Mouse (Mus musculus) retina, adult 2 months (tissue): Measurements from ENCODE around the gene Kif9.

Experiments used
- DNase-seq: peaks from one replicate; pipeline ENCODE4 v3.0.0-alpha.2; 2012; ENCODE audit warnings: low read depth, low spot score

Kif9 gene

GRCm38 (mm10) chr9:110525737-110526136 is 49.0 kb downstream of the Kif9 start:
- DNase-seq: no peak

GRCm38 (mm10) chr9:110529002-110529737 is 52.4 kb downstream of the Kif9 start:
- no peak for DNase-seq

- DNase-seq: no peak
Measured at GRCm38 (mm10) chr9:110530650-110531049, 53.9 kb downstream of the Kif9 start.

GRCm38 (mm10) chr9:110531151-110531791 is 54.5 kb downstream of the Kif9 start:
- no peak for DNase-seq

- peak; percentile 76 for DNase-seq
Measured at GRCm38 (mm10) chr9:110531914-110532489, 55.2 kb downstream of the Kif9 start.

GRCm38 (mm10) chr9:110532538-110533291 is 56.0 kb downstream of the Kif9 start, which contains the start of gene Setd2:
TSS of gene Setd2 (plus strand) at chr9:110532597.
- DNase-seq: peak; percentile 32

- DNase-seq: no peak
Measured at GRCm38 (mm10) chr9:110533645-110534044, 56.9 kb downstream of the Kif9 start.

GRCm38 (mm10) chr9:110535114-110535513 is 58.4 kb downstream of the Kif9 start:
- no peak for DNase-seq

GRCm38 (mm10) chr9:110536636-110537035 is 59.9 kb downstream of the Kif9 start:
- DNase-seq: no peak

GRCm38 (mm10) chr9:110538511-110538910 is 61.8 kb downstream of the Kif9 start:
- no peak for DNase-seq

- no peak for DNase-seq
Measured at GRCm38 (mm10) chr9:110541988-110542387, 65.2 kb downstream of the Kif9 start.

- no peak for DNase-seq
Measured at GRCm38 (mm10) chr9:110548261-110548660, 71.5 kb downstream of the Kif9 start.

GRCm38 (mm10) chr9:110568309-110568708 is 91.6 kb downstream of the Kif9 start:
- DNase-seq: no peak
